ENCODE assay signal across 24 mouse cellular contexts in genomic region chr1:36857081-36857480, GRCm38 (mm10).
A peak's percentile ranks its signal among the peaks of the same experiment; 100 is the strongest.
DNase-seq lines count a peak whose midpoint lies in the region; ATAC-seq and TF ChIP-seq lines count a peak whose summit lies in the region.
"Had no signal": no experiment of that assay in that cellular context is flagged by ENCODE, and none has a peak within 500 bp of the region (broad histone marks: within the 10 kb centered on the region; RNA-seq: fewer than 3 reads in every experiment).

No protein-coding gene starts in this region.

- no peak overlapping the region for H3K4me2 ChIP-seq in intestine, postnatal 0 days (replicated peaks; ENCODE audit: low read depth)
- H3K4me2 ChIP-seq in intestine, embryonic 16.5 days (ENCODE audit: low read depth, low read length), result no peak overlapping the region
- H3K4me2 ChIP-seq: embryonic facial prominence, embryonic 12.5 days; forebrain, embryonic 13.5 days; forebrain, embryonic 15.5 days had no signal

- WGBS in intestine, postnatal 0 days, result 86% methylated on average over 6 of the region's 6 CpGs
- 91% methylated on average over 6 of the region's 6 CpGs for WGBS in intestine, embryonic 16.5 days

- no peak overlapping the region for H3K9ac ChIP-seq in intestine, postnatal 0 days (ENCODE audit: low read depth, low read length)
- H3K9ac ChIP-seq in intestine, embryonic 16.5 days (ENCODE audit: low read depth, low read length), result no peak overlapping the region
- no peak overlapping the region for H3K9ac ChIP-seq in ES-Bruce4 (ENCODE audit: low read depth, poor library complexity, severe bottlenecking)
- H3K9ac ChIP-seq: embryonic facial prominence, embryonic 12.5 days; forebrain, embryonic 13.5 days; forebrain, embryonic 15.5 days; forebrain, postnatal 0 days had no signal

- no peak for TF ChIP-seq EP300 in ES-Bruce4 (IDR thresholded peaks at IDR 0.05; ENCODE audit: insufficient read depth, low read depth, low read length)

- no peak for ATAC-seq in intestine, postnatal 0 days
- no peak for ATAC-seq in intestine, embryonic 16.5 days
- no peak for ATAC-seq in frontal cortex, adult (ENCODE audit: low TSS enrichment)
- ATAC-seq: activated CD4-positive, CD25-positive, alpha-beta regulatory T cell, adult 4 months; forebrain, embryonic 13.5 days; forebrain, embryonic 15.5 days; forebrain, postnatal 0 days; Patski had no signal

- no peaks in the 10 kb centered on the region; the same call in 1 of the 2 replicates for H3K36me3 ChIP-seq in intestine, postnatal 0 days (ENCODE audit: control insufficient read depth, insufficient read depth)
- H3K36me3 ChIP-seq in intestine, embryonic 16.5 days (ENCODE audit: control insufficient read depth, insufficient read depth, low read length), result no peaks in the 10 kb centered on the region
- peaks cover 15% of the 10 kb centered on the region for H3K36me3 ChIP-seq in ES-Bruce4 (ENCODE audit: control insufficient read depth, insufficient read depth, low read length, poor library complexity, severe bottlenecking)
- H3K36me3 ChIP-seq: forebrain, embryonic 15.5 days had no signal

- no peaks in the 10 kb centered on the region for H3K9me3 ChIP-seq in intestine, postnatal 0 days (ENCODE audit: control insufficient read depth)
- no peaks in the 10 kb centered on the region for H3K9me3 ChIP-seq in intestine, embryonic 16.5 days (ENCODE audit: control insufficient read depth, low read length)
- H3K9me3 ChIP-seq in ES-Bruce4 (replicated peaks; ENCODE audit: control insufficient read depth, insufficient read depth, low read length, poor library complexity, severe bottlenecking), result no peaks in the 10 kb centered on the region
- H3K9me3 ChIP-seq: embryonic facial prominence, embryonic 10.5 days; embryonic facial prominence, embryonic 12.5 days; forebrain, embryonic 13.5 days; forebrain, embryonic 15.5 days; G1E had no signal

- no peak overlapping the region for H3K4me3 ChIP-seq in intestine, postnatal 0 days (ENCODE audit: low read depth, low read length)
- no peak overlapping the region for H3K4me3 ChIP-seq in intestine, embryonic 16.5 days (ENCODE audit: low read length)
- no peak overlapping the region for H3K4me3 ChIP-seq in ES-Bruce4 (ENCODE audit: low read depth, low read length)
- no peak overlapping the region for H3K4me3 ChIP-seq in left cerebral cortex, adult 2 months
- H3K4me3 ChIP-seq: embryonic facial prominence, embryonic 10.5 days; embryonic facial prominence, embryonic 12.5 days; forebrain, embryonic 13.5 days; forebrain, embryonic 15.5 days had no signal

- no peak for TF ChIP-seq POLR2A in ES-Bruce4 (IDR thresholded peaks at IDR 0.05; ENCODE audit: insufficient read depth, low read length)

- TF ChIP-seq CTCF in intestine, postnatal 0 days (IDR thresholded peaks at IDR 0.05; ENCODE audit: low read depth), result no peak
- no peak for TF ChIP-seq CTCF in ES-Bruce4 (IDR thresholded peaks at IDR 0.05; ENCODE audit: low read depth, low read length)
- TF ChIP-seq CTCF in left cerebral cortex, adult 2 months (IDR thresholded peaks at IDR 0.05), result no peak

- DNase-seq in ES-CJ7 (ENCODE audit: low read depth, low spot score) (peak; percentile 71), R1 (ENCODE audit: low read depth, low spot score) (peak; percentile 68)
- DNase-seq in left cerebral cortex, adult 2 months (ENCODE audit: extremely low spot score in 1 of 2, low spot score in 2 of 2), result no peak
- no peak for DNase-seq in lung, postnatal 4 days
- DNase-seq: adrenal gland, adult 8-10 months; adrenal gland, postnatal 14 days; adrenal gland, postnatal 36 days; cerebellum, adult 11-12 months; cerebellum, adult 2 months; cerebellum, adult 9-10 months; cerebellum, postnatal 10 days; cerebellum, postnatal 25 days; forebrain, postnatal 0 days had no signal

- intact Hi-C loops in left cerebral cortex, adult 2 months (cut with DNase I), result no loop called here

- no peaks in the 10 kb centered on the region; the same call in 1 of the 2 replicates for H3K4me1 ChIP-seq in intestine, postnatal 0 days (replicated peaks; ENCODE audit: control insufficient read depth, insufficient read depth, low read length)
- H3K4me1 ChIP-seq in intestine, embryonic 16.5 days (ENCODE audit: control insufficient read depth, insufficient read depth, low read length), result peaks cover 7% of the 10 kb centered on the region
- peaks cover 7% of the 10 kb centered on the region for H3K4me1 ChIP-seq in ES-Bruce4 (ENCODE audit: control insufficient read depth, insufficient read depth, low read length)

- no peaks in the 10 kb centered on the region for H3K27me3 ChIP-seq in intestine, postnatal 0 days (replicated peaks; ENCODE audit: control insufficient read depth, insufficient read depth, low read length)
- no peaks in the 10 kb centered on the region for H3K27me3 ChIP-seq in intestine, embryonic 16.5 days (replicated peaks; ENCODE audit: control insufficient read depth, insufficient read depth, low read length)
- H3K27me3 ChIP-seq in ES-Bruce4 (ENCODE audit: control insufficient read depth, insufficient read depth, low read length, poor library complexity, severe bottlenecking), result no peaks in the 10 kb centered on the region
- H3K27me3 ChIP-seq: embryonic facial prominence, embryonic 12.5 days; forebrain, embryonic 13.5 days; forebrain, embryonic 15.5 days; Patski had no signal

- 0 out of 2 replicates have a peak overlapping the region, but pooled peaks have one; percentile 21 for H3K27ac ChIP-seq in intestine, postnatal 0 days (ENCODE audit: low read depth, low read length)
- H3K27ac ChIP-seq in intestine, embryonic 16.5 days (ENCODE audit: low read length), result no peak overlapping the region
- 0 out of 2 replicates have a peak overlapping the region, but pooled peaks have one; percentile 3 for H3K27ac ChIP-seq in ES-Bruce4 (ENCODE audit: insufficient read depth, low read length)
- no peak overlapping the region for H3K27ac ChIP-seq in left cerebral cortex, adult 2 months
- H3K27ac ChIP-seq: embryonic facial prominence, embryonic 10.5 days; embryonic facial prominence, embryonic 12.5 days; forebrain, embryonic 13.5 days; forebrain, embryonic 15.5 days had no signal

Comparison
In these comparisons a context has a peak if more than half of its experiments do, and no peak if none do; other contexts are left out.
1. H3K27ac ChIP-seq: peak in intestine, postnatal 0 days (single experiment) and ES-Bruce4 (single experiment); none in intestine, embryonic 16.5 days (single experiment) and left cerebral cortex, adult 2 months (single experiment).
2. DNase-seq: peak in ES-CJ7 (single experiment) and R1 (single experiment); none in left cerebral cortex, adult 2 months (0 of 2) and lung, postnatal 4 days (0 of 2).